Mouse (Mus musculus) embryonic facial prominence, embryonic 15.5 days (tissue): Measurements from ENCODE around the gene Gm20388. TPM values are rescaled to one million over a fixed set of nuclear protein-coding genes. Genes with fewer than 3 reads are reported as not detected.
A peak's percentile ranks its signal among the peaks of the same experiment; 100 is the strongest.

Experiments
- ATAC-seq: fragments of 200-750 bp; cut with Nextera tagmentation; 2 replicates; pipeline ENCODE4 v1.8.0; 2017; ENCODE audit warnings: low read depth, moderate TSS enrichment; ENCODE audit not compliant: insufficient number of reproducible peaks, low FRiP score, low TSS enrichment
- H3K27ac ChIP-seq: fragments of 300-500 bp; sonication (generic); replicated peaks from 2 replicates; pipeline ENCODE4 v1.5.1; 2015; ENCODE audit warnings: mild to moderate bottlenecking, inconsistent platforms
- H3K27me3 ChIP-seq: fragments of 300-500 bp; sonication (generic); 2 replicates; pipeline ENCODE4 v1.6.1; 2015; ENCODE audit warnings: inconsistent platforms
- H3K36me3 ChIP-seq: fragments of 300-500 bp; sonication (generic); 2 replicates; pipeline ENCODE4 v1.6.1; 2015; ENCODE audit warnings: mild to moderate bottlenecking, inconsistent platforms
- H3K4me1 ChIP-seq: fragments of 300-500 bp; sonication (generic); 2 replicates; pipeline ENCODE4 v1.6.1; 2015; ENCODE audit warnings: inconsistent platforms
- H3K4me2 ChIP-seq: fragments of 300-500 bp; sonication (generic); replicated peaks from 2 replicates; pipeline ENCODE4 v1.6.1; 2015; ENCODE audit warnings: mild to moderate bottlenecking, inconsistent platforms
- H3K4me3 ChIP-seq: fragments of 300-500 bp; sonication (generic); replicated peaks from 2 replicates; pipeline ENCODE4 v1.5.1; 2015; ENCODE audit warnings: mild to moderate bottlenecking, inconsistent platforms
- H3K9ac ChIP-seq: fragments of 300-500 bp; sonication (generic); 2 replicates; pipeline ENCODE4 v1.6.1; 2015; ENCODE audit warnings: inconsistent platforms
- H3K9me3 ChIP-seq: fragments of 300-500 bp; sonication (generic); replicated peaks from 2 replicates; pipeline ENCODE4 v1.6.1; 2016; ENCODE audit warnings: inconsistent platforms
- WGBS: fragments of 180-500 bp; shearing (Covaris S2); methylation state at CpG from one replicate; pipeline ENCODE4 v1.1.7; 2015; 5-methylcytosine and 5-hydroxymethylcytosine counted together
- polyA plus RNA-seq: library from polyadenylated mRNA; unstranded; fragments of >200 nt; fragmentation: Nextera tagmentation; extraction: Ambion mirVana; gene quantifications from 2 replicates; pipeline ENCODE4 v1.2.1, GENCODE M21; 2015

Gm20388 gene
- polyA plus RNA-seq, 1 experiment from 2014 or later: 8.0 TPM

DNA sequence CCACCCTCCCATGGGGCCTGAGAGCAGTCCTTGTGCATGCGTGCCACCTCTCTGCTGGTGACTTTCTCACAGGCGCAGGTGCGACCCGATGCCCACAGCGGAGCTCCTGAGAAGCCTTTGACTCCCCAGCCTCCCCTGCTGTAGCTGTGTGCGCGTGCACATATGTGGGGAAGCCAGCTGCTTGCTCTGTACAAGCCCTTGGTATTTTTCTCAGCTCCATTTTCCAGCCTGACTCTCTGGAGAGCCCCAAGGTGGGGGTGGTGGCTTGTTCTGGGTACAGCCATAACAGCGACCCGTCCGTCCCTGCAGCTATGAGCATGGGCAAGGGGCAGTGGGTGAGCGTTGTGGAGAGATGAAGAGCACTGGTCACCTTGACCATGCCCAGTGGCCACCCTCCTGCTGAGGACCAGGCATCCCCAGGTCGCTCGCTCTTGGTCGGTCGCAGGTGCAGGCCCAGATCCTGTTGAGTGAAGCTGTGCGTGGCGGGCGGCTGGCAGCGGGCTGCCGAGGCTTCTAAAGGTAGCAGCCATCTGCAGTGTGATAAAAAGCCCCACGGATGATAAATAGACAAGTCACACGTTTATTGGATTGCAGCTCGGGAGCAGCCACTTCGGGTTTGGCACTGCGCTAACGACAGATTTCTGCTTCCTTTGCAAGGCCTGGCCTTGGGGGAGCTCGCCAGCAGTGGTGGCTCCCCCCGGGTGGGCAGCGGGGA, 502.4 kb downstream of the Gm20388 start:
- peaks cover 84% of the 10 kb centered on the region for H3K4me1 ChIP-seq
- ATAC-seq: no peak

DNA sequence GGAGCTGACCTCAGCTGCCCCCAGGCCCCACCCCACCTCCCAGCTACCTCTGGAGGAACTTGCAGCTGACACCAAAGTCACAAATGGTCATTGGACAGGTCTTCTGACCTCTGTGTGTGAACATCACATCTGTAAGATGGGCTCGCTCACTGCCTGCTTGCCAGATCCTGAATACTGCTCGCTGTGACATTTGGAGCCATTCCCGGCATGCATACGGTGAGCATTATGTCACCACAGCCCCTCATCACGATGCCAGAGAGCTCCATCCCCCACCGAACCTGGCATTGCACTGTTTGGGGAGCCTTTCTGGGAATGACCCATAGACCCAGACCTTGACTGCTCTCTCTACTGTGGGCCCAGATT, 503.0 kb downstream of the Gm20388 start:
- no peak for ATAC-seq
- Histone ChIP-seq H3K4me1 (peaks cover 84% of the 10 kb centered on the region), H3K36me3 (no peaks in the 10 kb centered on the region), H3K4me2 (no peak overlapping the region), H3K9ac (no peak overlapping the region), H3K4me3 (no peak overlapping the region), H3K27ac (no peak overlapping the region), H3K27me3 (no peaks in the 10 kb centered on the region), H3K9me3 (no peaks in the 10 kb centered on the region)
- WGBS: 61% methylated on average over 6 of the region's 6 CpGs

More for the DNA sequence above, 502.4 kb downstream of the Gm20388 start:
- WGBS: 78% methylated on average over 29 of the region's 29 CpGs
- no peak overlapping the region for H3K27ac ChIP-seq
- H3K4me2 ChIP-seq: no peak overlapping the region
- no peak overlapping the region for H3K9ac ChIP-seq
- no peaks in the 10 kb centered on the region for H3K36me3 ChIP-seq
- no peak overlapping the region for H3K4me3 ChIP-seq
- H3K9me3 ChIP-seq: no peaks in the 10 kb centered on the region
- no peaks in the 10 kb centered on the region for H3K27me3 ChIP-seq

DNA sequence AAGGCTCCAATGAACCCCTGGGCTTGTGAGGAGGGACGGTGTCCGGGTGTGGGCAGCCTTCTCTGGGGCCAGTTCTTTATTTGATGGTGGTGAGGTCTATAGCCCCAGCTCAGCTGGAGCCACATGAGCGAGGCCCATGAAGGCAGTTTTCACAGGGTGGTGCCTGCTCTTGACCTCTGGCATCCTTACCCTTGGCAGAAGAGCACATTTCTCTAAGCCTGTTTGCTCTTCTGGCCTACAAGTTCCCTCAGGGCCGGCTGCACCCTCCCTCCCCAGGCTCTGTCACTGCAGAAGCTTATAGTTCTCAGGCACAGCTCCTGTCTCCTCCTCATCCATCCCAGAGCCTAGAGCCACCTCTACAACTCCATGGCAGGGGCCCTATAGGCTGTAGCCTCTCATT, 503.6 kb downstream of the Gm20388 start:
- H3K36me3 ChIP-seq: no peaks in the 10 kb centered on the region
- H3K27ac ChIP-seq: no peak overlapping the region
- H3K4me2 ChIP-seq: no peak overlapping the region
- peaks cover 84% of the 10 kb centered on the region for H3K4me1 ChIP-seq
- no peaks in the 10 kb centered on the region for H3K27me3 ChIP-seq
- H3K9ac ChIP-seq: no peak overlapping the region
- H3K9me3 ChIP-seq: no peaks in the 10 kb centered on the region
- H3K4me3 ChIP-seq: no peak overlapping the region
- WGBS: 90% methylated on average over 4 of the region's 4 CpGs
- ATAC-seq: no peak

DNA sequence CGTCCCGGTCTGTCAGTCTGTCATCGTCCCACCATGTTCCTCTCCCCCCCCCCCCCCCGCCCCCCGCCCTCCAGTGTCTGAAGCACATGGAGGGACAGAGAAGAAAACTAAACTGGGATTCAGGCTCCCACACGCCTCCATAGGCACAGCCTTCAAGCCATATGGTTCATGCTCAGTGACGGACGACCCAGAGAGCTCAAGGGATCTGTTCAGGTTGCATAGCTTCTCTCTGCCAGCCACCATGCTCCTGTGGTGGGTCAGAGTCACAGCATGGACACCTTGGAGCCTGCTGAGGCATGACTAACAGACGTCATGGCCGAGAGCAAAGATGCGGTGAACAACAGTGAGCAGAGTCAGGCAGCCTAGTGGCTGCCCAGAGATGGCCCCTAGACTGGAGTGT, 504.8 kb downstream of the Gm20388 start:
- no peak overlapping the region for H3K27ac ChIP-seq
- 61% methylated on average over 10 of the region's 11 CpGs for WGBS
- no peaks in the 10 kb centered on the region for H3K9me3 ChIP-seq
- no peak overlapping the region for H3K4me3 ChIP-seq
- H3K4me2 ChIP-seq: no peak overlapping the region
- no peak overlapping the region for H3K9ac ChIP-seq
- H3K4me1 ChIP-seq: peaks cover 90% of the 10 kb centered on the region
- no peak for ATAC-seq
- H3K36me3 ChIP-seq: no peaks in the 10 kb centered on the region
- no peaks in the 10 kb centered on the region for H3K27me3 ChIP-seq

DNA sequence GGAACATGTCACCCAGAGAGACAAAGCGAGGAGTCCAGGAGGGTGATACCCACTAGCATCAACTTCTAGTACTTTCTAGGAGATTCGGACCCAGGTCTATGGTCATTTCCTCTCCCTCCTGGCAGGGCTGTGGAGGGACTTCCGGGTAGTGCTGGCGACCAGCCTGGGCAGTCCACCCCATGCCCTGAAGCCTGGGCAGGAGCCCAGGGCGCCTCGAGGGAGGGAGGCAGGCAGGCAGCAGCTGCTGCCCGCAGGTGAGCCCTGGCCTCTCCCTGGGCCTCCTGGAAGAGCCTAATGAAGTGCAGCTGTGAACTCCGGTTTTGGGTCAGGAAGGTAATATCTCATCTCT, 505.5 kb downstream of the Gm20388 start:
- 29% methylated on average over 8 of the region's 8 CpGs for WGBS
- H3K9ac ChIP-seq: no peak overlapping the region
- no peak overlapping the region; the same call in 1 of the 2 replicates for H3K4me3 ChIP-seq
- no peaks in the 10 kb centered on the region for H3K36me3 ChIP-seq
- no peak for ATAC-seq
- H3K27me3 ChIP-seq: no peaks in the 10 kb centered on the region
- no peaks in the 10 kb centered on the region for H3K9me3 ChIP-seq
- peak overlapping the region; percentile 92 for H3K27ac ChIP-seq
- peak overlapping the region; percentile 43 for H3K4me2 ChIP-seq
- H3K4me1 ChIP-seq: peaks cover 89% of the 10 kb centered on the region

DNA sequence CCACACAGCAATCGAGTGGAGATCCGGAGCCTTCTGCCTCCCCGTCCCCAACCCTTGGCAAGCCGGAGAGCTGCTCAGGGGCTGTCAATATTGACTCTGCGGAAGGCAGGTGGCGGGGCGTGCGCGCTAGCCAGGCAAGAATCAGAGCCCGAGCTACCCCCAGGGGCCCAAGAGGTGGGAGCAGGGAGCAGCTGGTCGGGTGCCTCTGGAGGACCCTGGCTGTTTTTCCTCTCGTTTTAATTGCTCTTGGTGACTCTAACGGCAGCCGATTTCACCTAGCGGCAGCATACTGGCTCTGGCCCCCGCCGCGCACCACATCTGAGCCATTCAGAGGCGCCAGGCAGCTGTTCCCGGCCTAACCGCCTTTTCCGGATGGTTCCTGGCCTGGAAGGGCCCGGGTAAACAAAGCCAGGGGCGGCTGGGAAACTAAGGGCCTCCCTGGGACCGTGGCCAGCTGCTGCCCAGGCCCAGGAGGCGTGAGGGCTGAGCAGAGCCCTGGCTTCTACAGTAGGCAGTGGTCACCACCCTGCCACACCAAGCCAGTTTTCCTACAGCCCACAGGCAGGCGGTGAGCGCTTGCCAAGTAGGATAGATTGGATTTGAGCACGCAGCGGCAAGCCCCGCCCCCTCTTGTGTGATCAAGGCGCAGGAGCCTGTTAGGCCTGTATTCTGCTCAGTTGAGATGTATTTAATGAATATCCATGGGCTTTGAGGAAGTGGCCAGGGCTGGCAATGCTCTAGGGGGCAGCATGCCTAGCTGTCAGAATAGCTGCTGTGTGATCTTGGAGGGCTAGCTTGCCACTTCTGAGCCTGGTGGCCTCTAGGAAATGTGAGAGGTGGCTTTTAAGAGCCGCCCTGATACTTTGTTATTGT, 506.1 kb downstream of the Gm20388 start:
- Histone ChIP-seq H3K4me1 (peaks cover 92% of the 10 kb centered on the region), H3K4me2 (peak overlapping the region; percentile 43), H3K9ac (no peak overlapping the region), H3K36me3 (no peaks in the 10 kb centered on the region), H3K4me3 (peak overlapping the region; percentile 12), H3K27ac (peak overlapping the region; percentile 92), H3K9me3 (no peaks in the 10 kb centered on the region), H3K27me3 (no peaks in the 10 kb centered on the region)
- peak; percentile 83 for ATAC-seq
- 4% methylated on average over 33 of the region's 33 CpGs for WGBS

DNA sequence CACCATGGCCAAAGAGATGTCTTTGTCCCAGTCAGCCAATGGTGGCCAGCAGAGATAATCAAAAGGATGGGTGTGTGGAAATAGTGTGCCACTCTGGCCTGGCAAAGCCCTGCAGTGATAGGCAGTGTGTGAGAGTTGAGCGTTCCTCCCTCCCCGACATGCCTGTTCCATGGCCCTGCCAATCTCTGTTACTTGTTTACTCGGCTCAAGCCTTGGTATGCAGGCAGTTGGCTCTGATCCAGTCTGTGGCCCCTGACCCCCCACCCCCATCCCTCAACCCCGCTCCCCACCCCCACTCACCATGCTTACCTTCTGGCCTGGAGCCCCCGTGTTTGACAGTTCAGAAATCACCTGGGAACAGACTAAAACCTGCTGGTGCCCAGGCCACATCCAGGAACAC, 507.5 kb downstream of the Gm20388 start:
- Histone ChIP-seq H3K36me3 (no peaks in the 10 kb centered on the region), H3K4me1 (peaks cover 88% of the 10 kb centered on the region), H3K4me3 (no peak overlapping the region), H3K27ac (no peak overlapping the region), H3K9ac (no peak overlapping the region), H3K27me3 (no peaks in the 10 kb centered on the region), H3K9me3 (no peaks in the 10 kb centered on the region), H3K4me2 (no peak overlapping the region)
- no peak for ATAC-seq
- WGBS: 48% methylated on average over 5 of the region's 5 CpGs

DNA sequence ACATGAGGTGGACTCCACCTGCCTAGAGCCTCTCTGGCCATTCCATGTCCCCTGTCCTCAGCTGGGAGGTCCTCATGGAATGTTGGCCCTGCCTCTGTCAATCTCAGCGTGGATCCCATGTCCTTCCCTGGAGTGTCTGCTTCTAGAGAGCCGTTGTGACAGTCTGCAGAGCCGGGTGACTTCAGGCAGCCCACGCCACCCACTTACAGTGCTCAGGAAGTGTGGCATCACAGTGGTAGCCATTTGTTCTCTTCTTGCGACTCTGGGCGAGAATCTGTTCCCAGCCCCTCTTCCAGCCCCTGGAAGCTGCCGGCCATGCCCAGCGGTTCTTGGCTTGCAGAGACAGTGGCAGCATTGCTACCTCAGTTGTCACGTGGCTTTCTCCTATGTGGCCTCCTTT, 509.0 kb downstream of the Gm20388 start:
- no peak overlapping the region for H3K4me2 ChIP-seq
- H3K36me3 ChIP-seq: no peaks in the 10 kb centered on the region
- no peak for ATAC-seq
- H3K4me1 ChIP-seq: peaks cover 90% of the 10 kb centered on the region
- H3K4me3 ChIP-seq: no peak overlapping the region
- H3K9me3 ChIP-seq: no peaks in the 10 kb centered on the region
- no peaks in the 10 kb centered on the region for H3K27me3 ChIP-seq
- no peak overlapping the region for H3K9ac ChIP-seq
- H3K27ac ChIP-seq: no peak overlapping the region
- WGBS: 84% methylated on average over 9 of the region's 9 CpGs

DNA sequence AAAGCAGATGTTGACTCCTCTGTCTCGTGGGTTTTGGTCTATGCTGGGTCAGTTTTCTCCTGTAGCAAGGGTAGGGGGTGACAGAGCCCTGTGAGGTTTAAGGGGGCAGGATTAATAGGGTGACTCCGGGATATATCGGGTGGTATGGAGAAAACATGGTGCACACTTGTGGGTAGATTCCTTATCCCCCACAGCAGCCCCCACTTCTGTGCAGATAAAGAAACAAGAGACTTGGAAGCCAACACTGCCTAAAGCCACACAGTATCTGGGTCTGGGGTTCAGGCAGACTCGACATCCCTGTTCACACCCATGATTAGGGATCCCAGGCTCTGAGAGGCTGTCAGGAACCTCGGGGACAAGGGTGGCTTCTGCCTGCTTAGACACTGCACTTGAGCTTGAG, 509.6 kb downstream of the Gm20388 start:
- Histone ChIP-seq H3K27me3 (no peaks in the 10 kb centered on the region), H3K36me3 (no peaks in the 10 kb centered on the region), H3K9ac (no peak overlapping the region), H3K4me1 (peaks cover 92% of the 10 kb centered on the region), H3K4me3 (no peak overlapping the region), H3K9me3 (no peaks in the 10 kb centered on the region), H3K27ac (no peak overlapping the region), H3K4me2 (no peak overlapping the region)
- WGBS: 70% methylated on average over 5 of the region's 5 CpGs
- ATAC-seq: no peak

DNA sequence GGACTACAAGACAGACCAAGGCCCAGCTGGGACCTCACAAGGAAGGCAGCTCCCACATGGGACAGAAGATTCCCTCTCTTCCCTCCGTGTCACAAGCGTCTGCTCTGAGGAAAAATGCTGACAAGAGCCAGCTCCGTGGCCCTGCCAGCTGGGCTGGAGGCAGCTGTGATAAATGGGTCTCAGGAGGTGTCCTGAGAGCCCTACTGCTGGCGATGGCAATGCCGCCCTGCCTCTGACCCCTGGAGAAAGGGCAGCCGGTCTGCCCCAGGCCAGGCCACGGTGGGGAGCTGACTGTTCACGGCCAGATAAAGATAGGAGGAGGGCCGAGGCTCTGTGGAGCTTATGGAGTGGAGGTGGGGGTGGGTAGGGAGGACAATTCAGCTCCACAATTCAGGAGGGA, 511.0 kb downstream of the Gm20388 start:
- Histone ChIP-seq H3K27ac (no peak overlapping the region), H3K36me3 (no peaks in the 10 kb centered on the region), H3K9ac (no peak overlapping the region), H3K4me3 (no peak overlapping the region), H3K4me2 (no peak overlapping the region), H3K4me1 (peaks cover 92% of the 10 kb centered on the region), H3K9me3 (no peaks in the 10 kb centered on the region), H3K27me3 (no peaks in the 10 kb centered on the region)
- 35% methylated on average over 9 of the region's 9 CpGs for WGBS
- ATAC-seq: no peak

DNA sequence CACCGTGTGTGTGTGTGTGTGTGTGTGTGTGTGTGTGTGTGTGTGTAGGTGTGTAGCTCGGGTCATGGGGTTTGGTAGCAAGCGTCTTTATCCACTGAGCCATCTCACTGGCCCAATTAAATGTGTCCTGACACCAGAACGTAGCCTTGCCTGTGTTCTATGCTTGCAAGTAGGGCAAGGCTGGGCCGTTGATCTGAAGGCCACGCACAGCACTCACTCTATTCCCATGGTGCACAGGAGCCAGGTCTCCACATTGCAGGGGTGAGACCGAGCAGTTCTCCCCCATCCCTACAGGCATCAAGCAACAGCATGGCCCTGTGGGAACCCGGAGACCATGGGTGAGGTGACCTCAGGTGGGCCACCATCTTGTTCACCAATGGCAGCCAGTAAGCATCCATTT, 511.6 kb downstream of the Gm20388 start:
- no peak for ATAC-seq
- no peak overlapping the region for H3K4me2 ChIP-seq
- H3K27ac ChIP-seq: no peak overlapping the region
- H3K9ac ChIP-seq: no peak overlapping the region
- H3K36me3 ChIP-seq: no peaks in the 10 kb centered on the region
- H3K4me3 ChIP-seq: no peak overlapping the region
- H3K4me1 ChIP-seq: peaks cover 92% of the 10 kb centered on the region
- H3K9me3 ChIP-seq: no peaks in the 10 kb centered on the region
- WGBS: 85% methylated on average over 8 of the region's 8 CpGs
- H3K27me3 ChIP-seq: no peaks in the 10 kb centered on the region
